Mouse (Mus musculus): ENCODE results near the gene Acsbg2. TPM values are rescaled to one million over a fixed set of nuclear protein-coding genes. Genes with fewer than 3 reads are reported as not detected.
A peak's percentile ranks its signal among the peaks of the same experiment; 100 is the strongest.

The Acsbg2 gene
- polyA plus RNA-seq, 1 experiment from 2014 or later = not detected

- no peaks in the 10 kb centered on the region for H3K27me3 ChIP-seq (ENCODE audit: insufficient read depth, low read length)
- DNase-seq (no peak), ATAC-seq (ENCODE audit: insufficient read depth) (no peak)
- no peaks in the 10 kb centered on the region for H3K9me3 ChIP-seq (ENCODE audit: low read depth, low read length)
- H3K27ac ChIP-seq (ENCODE audit: low read depth) = no peak overlapping the region
- no peaks in the 10 kb centered on the region for H3K4me1 ChIP-seq (ENCODE audit: insufficient read depth)
- H3K36me3 ChIP-seq (ENCODE audit: insufficient read depth) = no peaks in the 10 kb centered on the region
- H3K4me3 ChIP-seq (ENCODE audit: low read depth, low read length) = no peak overlapping the region
- no peak overlapping the region for H3K9ac ChIP-seq
- H3K4me2 ChIP-seq = no peak overlapping the region
- no peak for TF ChIP-seq CTCF (IDR thresholded peaks at IDR 0.05; ENCODE audit: low read depth)
- WGBS = 88% methylated on average over 8 of the region's 8 CpGs
Observed at GRCm38 (mm10) chr17:56836336-56836735, 37.9 kb downstream of the Acsbg2 start.

- Histone ChIP-seq H3K9me3 (ENCODE audit: low read depth, low read length) (no peaks in the 10 kb centered on the region), H3K9ac (no peak overlapping the region), H3K27me3 (ENCODE audit: insufficient read depth, low read length) (peaks cover 15% of the 10 kb centered on the region), H3K4me3 (ENCODE audit: low read depth, low read length) (no peak overlapping the region), H3K27ac (ENCODE audit: low read depth) (no peak overlapping the region), H3K36me3 (ENCODE audit: insufficient read depth) (no peaks in the 10 kb centered on the region), H3K4me1 (ENCODE audit: insufficient read depth) (no peaks in the 10 kb centered on the region; the same call in 1 of the 2 replicates), H3K4me2 (no peak overlapping the region)
- ATAC-seq (ENCODE audit: insufficient read depth) = no peak
- no peak for TF ChIP-seq CTCF (IDR thresholded peaks at IDR 0.05; ENCODE audit: low read depth)
- DNase-seq = no peak
- WGBS = 82% methylated on average over 1 of the region's 1 CpGs
Observed at GRCm38 (mm10) chr17:56833381-56833780, 40.9 kb downstream of the Acsbg2 start.

- H3K4me1 ChIP-seq (ENCODE audit: insufficient read depth) = no peaks in the 10 kb centered on the region; the same call in 1 of the 2 replicates
- no peak overlapping the region for H3K4me2 ChIP-seq
- no peak overlapping the region for H3K9ac ChIP-seq
- no peak for ATAC-seq (ENCODE audit: insufficient read depth)
- WGBS = 84% methylated on average over 1 of the region's 1 CpGs
- DNase-seq = no peak
- peaks cover 15% of the 10 kb centered on the region for H3K27me3 ChIP-seq (ENCODE audit: insufficient read depth, low read length)
- no peak for TF ChIP-seq CTCF (IDR thresholded peaks at IDR 0.05; ENCODE audit: low read depth)
- no peaks in the 10 kb centered on the region for H3K9me3 ChIP-seq (ENCODE audit: low read depth, low read length)
- no peak overlapping the region for H3K27ac ChIP-seq (ENCODE audit: low read depth)
- H3K4me3 ChIP-seq (ENCODE audit: low read depth, low read length) = no peak overlapping the region
- no peaks in the 10 kb centered on the region for H3K36me3 ChIP-seq (ENCODE audit: insufficient read depth)
Observed at GRCm38 (mm10) chr17:56832918-56833317, 41.3 kb downstream of the Acsbg2 start.

- Histone ChIP-seq H3K36me3 (ENCODE audit: insufficient read depth) (no peaks in the 10 kb centered on the region), H3K27me3 (ENCODE audit: insufficient read depth, low read length) (peaks cover 15% of the 10 kb centered on the region), H3K27ac (ENCODE audit: low read depth) (0 out of 2 replicates have a peak overlapping the region, but pooled peaks have one; percentile 10), H3K4me3 (ENCODE audit: low read depth, low read length) (peak overlapping the region; percentile 64), H3K9me3 (ENCODE audit: low read depth, low read length) (no peaks in the 10 kb centered on the region), H3K4me1 (ENCODE audit: insufficient read depth) (no peaks in the 10 kb centered on the region; the same call in 1 of the 2 replicates), H3K4me2 (peak overlapping the region; percentile 86), H3K9ac (no peak overlapping the region)
- under 1% methylated on average over 42 of the region's 42 CpGs for WGBS
- DNase-seq = peak; percentile 99
- ATAC-seq (ENCODE audit: insufficient read depth) = peak; percentile 97
- TF ChIP-seq CTCF (IDR thresholded peaks at IDR 0.05; ENCODE audit: low read depth) = peak; percentile 64
Observed at GRCm38 (mm10) chr17:56831111-56831816, 43.0 kb downstream of the Acsbg2 start.

GRCm38 (mm10) chr17:56830411-56831110, 43.7 kb downstream of the Acsbg2 start, which contains the start of gene Rfx2:
Gene Rfx2 (minus strand): TSS chr17:56831013.
- Histone ChIP-seq H3K4me1 (ENCODE audit: insufficient read depth) (no peaks in the 10 kb centered on the region; the same call in 1 of the 2 replicates), H3K27me3 (ENCODE audit: insufficient read depth, low read length) (peaks cover 15% of the 10 kb centered on the region), H3K9ac (peak within 1 kb of the TSS; percentile 61), H3K27ac (ENCODE audit: low read depth) (0 out of 2 replicates have a peak within 1 kb of the TSS, but pooled peaks have one; percentile 10), H3K4me3 (ENCODE audit: low read depth, low read length) (peak within 1 kb of the TSS; percentile 64), H3K4me2 (peak within 1 kb of the TSS; percentile 86), H3K36me3 (ENCODE audit: insufficient read depth) (no peaks in the 10 kb centered on the region), H3K9me3 (ENCODE audit: low read depth, low read length) (no peaks in the 10 kb centered on the region)
- ATAC-seq (ENCODE audit: insufficient read depth) (no peak; the same call in 1 of the 2 replicates), DNase-seq (peak; percentile 35)
- WGBS = under 1% methylated on average over 42 of the region's 62 CpGs
- no peak for TF ChIP-seq CTCF (IDR thresholded peaks at IDR 0.05; ENCODE audit: low read depth)

GRCm38 (mm10) chr17:56829795-56830194, 44.5 kb downstream of the Acsbg2 start:
- Histone ChIP-seq H3K27me3 (ENCODE audit: insufficient read depth, low read length) (peaks cover 15% of the 10 kb centered on the region), H3K9me3 (ENCODE audit: low read depth, low read length) (no peaks in the 10 kb centered on the region), H3K9ac (peak overlapping the region; percentile 61), H3K36me3 (ENCODE audit: insufficient read depth) (no peaks in the 10 kb centered on the region), H3K27ac (ENCODE audit: low read depth) (no peak overlapping the region), H3K4me3 (ENCODE audit: low read depth, low read length) (peak overlapping the region; percentile 64), H3K4me1 (ENCODE audit: insufficient read depth) (no peaks in the 10 kb centered on the region; the same call in 1 of the 2 replicates), H3K4me2 (peak overlapping the region; percentile 86)
- 1% methylated on average over 27 of the region's 27 CpGs for WGBS
- no peak for TF ChIP-seq CTCF (IDR thresholded peaks at IDR 0.05; ENCODE audit: low read depth)
- DNase-seq (peak; percentile 48), ATAC-seq (ENCODE audit: insufficient read depth) (no peak)

- no peaks in the 10 kb centered on the region; the same call in 1 of the 2 replicates for H3K4me1 ChIP-seq (ENCODE audit: insufficient read depth)
- WGBS = 27% methylated on average over 11 of the region's 11 CpGs
- H3K27me3 ChIP-seq (ENCODE audit: insufficient read depth, low read length) = peaks cover 15% of the 10 kb centered on the region
- H3K4me2 ChIP-seq = peak overlapping the region; percentile 86
- ATAC-seq (ENCODE audit: insufficient read depth) (no peak), DNase-seq (no peak)
- H3K9me3 ChIP-seq (ENCODE audit: low read depth, low read length) = no peaks in the 10 kb centered on the region
- H3K36me3 ChIP-seq (ENCODE audit: insufficient read depth) = no peaks in the 10 kb centered on the region
- TF ChIP-seq CTCF (IDR thresholded peaks at IDR 0.05; ENCODE audit: low read depth) = no peak
- H3K9ac ChIP-seq = no peak overlapping the region
- H3K27ac ChIP-seq (ENCODE audit: low read depth) = no peak overlapping the region
- peak overlapping the region; percentile 64 for H3K4me3 ChIP-seq (ENCODE audit: low read depth, low read length)
Observed at GRCm38 (mm10) chr17:56829171-56829570, 45.1 kb downstream of the Acsbg2 start.
